Mouse (Mus musculus) cerebellum, adult 11 months (tissue): ENCODE results near the gene Astl.

Source experiments
- DNase-seq: peaks from one replicate; pipeline ENCODE4 v3.0.0; 2022

Astl gene

DNA sequence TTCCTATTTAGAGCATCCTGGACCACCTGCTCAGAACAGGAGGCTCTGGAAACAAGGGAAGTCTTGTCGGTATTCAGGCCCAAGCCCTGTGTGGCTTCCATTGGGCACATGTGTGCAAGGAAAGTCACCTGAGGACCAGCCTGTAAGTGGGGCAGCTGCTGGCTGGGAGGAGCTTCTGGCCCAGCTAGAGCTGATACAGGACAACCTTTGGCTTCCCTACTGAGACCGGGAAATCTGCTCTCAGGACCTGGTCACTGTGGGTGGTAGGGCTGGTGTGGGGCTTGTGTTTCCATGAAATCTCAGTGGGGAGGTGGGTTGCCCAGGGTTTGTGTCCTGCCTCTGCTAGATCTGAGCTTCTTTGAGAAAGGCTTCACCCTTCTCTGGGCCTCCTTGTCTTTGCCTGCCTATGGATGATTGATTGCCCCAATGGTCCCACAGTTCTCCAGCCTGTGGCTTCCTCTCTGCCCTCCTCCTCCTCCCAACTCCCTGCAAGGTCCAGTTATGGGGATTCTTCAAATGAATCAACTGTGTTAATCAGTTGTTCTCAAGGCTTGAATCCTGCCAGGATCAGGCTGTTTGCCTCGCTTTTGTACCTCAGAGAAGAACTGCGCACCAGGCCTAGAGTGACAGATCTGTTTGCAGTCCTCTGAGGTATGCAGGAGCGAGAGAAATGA is 31.4 kb downstream of the Astl start:
- DNase-seq = no peak

DNA sequence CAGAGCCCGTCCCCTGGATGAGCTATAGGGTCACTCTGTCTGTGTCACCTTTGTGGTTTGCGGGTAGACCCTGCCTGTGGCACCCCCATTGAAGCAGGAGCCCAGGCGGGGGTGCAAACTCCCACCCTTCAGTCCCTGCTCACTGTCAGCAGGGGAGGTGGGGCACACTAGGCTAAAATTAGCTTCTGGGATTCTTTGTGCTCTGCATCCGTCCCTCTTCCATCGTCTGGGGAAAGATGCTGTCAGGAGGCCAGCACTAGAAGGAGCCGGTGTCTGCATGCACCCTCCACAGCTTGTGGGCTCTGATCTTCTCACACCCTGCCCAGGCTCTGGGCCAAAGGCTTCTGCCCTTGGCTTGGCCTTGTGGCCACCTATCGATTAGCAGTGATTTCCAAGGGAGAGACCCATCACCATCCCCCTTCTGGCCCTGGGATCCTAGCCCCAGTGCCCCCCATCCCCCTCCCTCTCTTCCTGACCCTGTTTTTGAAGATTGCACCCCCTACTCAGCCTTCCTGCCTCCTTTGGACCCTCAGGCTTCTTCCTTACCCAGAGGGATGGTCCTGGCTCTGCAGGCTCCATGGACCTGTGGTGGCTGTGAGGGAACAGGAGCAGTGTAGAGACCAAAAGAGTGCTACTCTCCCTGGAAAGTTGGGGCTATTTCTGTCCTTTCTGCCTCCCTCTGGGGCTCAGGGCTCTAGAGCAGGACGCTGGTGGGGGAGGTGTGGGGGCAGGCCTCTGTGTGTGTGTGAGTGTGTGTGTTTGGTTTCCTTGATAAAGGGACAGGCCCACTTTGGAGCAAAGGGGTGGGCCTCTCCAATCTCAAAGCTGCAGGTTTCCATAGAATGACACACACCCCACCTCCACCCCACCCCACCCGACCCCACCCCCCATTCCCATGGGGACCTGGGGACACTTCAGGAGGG is 32.4 kb downstream of the Astl start:
- DNase-seq = no peak

GRCm38 (mm10) chr2:127371484-127371861 is 33.0 kb downstream of the Astl start:
- no peak for DNase-seq

DNA sequence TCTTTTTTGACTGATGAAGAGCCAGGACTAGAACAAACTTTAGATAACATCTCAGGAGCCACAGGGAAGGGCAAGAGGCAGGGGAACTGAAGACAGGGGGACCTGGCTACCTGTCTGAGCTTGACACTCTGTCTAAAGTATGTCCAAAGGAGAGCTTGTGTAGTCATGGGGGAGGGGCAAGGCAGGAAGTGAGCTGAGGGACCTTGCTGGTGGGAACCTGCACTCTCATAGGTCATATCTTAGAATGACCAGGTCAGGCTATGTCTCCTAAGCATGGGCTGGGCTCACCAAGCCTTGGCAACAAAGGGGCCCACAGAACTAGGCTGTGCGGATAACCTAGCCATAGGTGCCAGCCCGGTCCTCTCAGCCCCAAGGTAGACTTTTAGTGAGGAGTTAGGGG is 33.6 kb downstream of the Astl start:
- no peak for DNase-seq

DNA sequence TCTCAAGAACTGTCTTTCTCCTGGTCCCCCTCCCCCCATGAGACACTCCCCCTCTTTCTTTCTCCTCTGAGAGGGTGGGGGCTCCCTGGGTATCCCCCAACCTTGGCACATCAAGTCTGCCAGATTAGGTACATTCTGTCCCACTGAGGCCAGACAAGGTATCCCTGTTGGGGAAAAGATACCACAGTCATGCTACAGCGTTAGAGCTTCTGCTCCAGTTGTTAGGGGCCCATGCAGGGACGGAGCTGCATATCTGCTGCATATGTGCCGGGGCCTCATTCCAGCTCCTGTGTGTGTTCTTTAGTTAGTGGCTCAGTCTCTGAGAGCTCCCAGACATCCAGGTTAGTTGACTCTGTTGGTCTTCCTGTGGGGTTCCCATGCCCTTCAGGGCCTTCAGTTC is 35.7 kb downstream of the Astl start:
- DNase-seq = no peak

DNA sequence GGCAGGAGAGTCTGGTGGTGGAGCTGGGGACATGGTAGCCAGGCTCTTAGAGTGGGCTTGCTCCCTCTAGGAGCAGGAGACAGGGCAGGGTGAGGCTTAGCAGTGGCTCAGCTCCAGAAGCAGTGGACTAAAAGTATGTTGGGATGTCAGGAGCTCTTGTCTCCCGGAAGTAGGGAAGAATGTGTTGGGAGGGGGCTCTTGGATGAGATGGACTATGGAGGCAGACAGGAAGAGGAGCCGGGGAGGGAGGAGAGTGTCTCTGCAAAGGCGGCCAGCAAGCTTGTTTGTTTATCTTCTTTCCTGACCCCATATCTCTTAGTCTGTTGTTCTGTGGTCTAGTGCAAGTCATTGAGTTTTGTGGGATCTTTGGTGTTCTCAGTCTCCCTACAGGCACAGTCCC is 36.6 kb downstream of the Astl start:
- DNase-seq = no peak

DNA sequence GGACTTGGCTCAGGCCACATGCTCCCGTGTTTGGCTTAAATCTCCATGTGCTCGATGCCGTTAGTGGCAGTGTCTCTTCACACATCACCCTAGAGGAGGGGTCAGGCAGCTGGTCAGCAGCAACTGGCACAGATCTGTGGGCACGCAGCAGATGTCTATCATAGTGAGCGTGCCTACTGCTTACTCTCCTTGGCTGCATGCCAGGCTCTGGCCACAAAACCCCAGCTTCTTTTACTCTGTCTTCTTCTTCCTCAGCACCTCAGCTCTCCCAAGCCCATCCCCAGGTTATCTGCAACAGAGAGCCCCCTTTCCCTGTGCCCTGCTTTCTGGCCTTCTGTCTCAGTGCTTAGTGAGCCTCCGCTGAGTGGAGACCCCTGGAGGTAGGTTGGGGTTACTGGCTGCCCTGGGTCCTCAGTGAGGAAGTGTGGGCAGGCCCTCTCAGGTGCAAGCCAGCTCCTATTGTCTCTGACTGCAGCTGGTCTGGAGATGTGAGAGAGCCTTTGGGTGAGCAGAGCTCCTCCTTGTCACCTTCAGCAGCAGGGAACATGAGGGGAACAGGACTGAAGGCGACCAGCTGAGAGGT is 37.4 kb downstream of the Astl start:
- no peak for DNase-seq

DNA sequence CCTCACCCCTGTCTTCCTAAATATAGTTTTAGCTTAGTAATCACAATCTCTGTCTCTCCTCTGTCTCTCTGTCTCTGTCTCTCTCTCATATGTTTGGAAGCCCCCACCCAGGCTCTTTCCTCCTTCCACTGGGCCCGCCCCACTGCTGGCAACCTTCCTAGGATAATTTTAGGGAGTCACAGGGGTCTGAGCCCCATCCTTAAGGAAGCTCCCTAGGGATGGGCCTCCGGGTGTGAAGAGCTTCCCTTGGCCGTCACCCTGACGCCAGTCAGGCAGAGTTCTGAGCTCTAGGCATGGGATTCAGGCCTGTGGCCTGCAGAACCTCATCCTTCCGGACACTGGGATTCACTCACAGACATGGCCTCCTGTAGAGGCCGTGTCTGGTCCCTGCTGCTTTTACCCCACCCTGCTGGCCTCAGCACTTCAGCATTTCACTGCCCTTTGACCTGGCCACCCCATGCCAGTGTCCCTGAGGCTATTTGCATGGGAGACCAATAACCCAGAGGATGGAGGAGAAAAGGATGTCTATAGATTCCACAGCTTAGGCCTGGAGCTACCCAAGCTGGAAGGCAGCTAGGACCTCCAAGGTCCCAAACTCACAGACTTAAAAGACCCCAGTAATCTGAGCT is 38.1 kb downstream of the Astl start:
- no peak for DNase-seq

- DNase-seq = no peak
These were observed 39.6 kb downstream of the Astl start for GRCm38 (mm10) chr2:127377942-127378610.

DNA sequence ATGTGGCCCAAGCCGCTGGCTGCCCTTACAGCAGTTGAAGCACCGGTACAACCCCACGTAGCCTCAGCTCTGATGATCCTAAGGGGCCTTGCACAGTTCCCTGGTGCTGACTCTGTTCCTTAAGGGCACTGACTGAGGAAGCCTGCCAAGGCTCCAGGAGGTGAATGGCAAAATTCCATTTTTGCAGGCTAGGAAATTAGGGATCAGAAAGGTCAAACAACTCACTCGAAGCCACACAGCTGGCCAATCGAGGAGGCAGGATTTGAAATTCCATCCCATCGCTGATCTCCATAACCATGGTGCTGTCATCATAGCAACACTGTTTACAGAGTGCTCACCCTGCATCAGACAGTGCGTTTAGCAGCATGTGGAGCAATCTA is 40.2 kb downstream of the Astl start:
- DNase-seq = no peak

- no peak for DNase-seq
These were observed 40.8 kb downstream of the Astl start for GRCm38 (mm10) chr2:127379250-127379649.

GRCm38 (mm10) chr2:127383881-127384280 is 45.4 kb downstream of the Astl start:
- no peak for DNase-seq

GRCm38 (mm10) chr2:127387521-127387920 is 49.1 kb downstream of the Astl start:
- no peak for DNase-seq

DNA sequence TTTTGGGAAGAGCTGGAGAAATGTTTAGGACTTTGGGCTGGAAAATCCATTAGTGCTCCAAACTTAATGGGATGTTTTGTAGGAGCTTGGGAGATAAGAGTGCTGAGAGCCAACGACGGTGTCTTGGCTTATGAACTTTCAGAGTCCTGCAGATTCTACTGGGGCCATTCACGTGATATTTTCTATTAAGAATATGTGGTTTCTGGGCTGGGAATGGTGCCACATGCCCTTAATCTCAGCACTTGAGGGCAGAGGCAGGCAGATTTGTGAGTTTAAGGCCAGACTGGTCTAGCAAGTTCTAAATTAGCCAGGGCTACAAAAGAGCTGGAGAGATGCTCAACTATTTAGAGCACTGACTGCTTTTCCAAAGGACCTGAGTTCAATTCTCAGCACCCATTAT is 51.9 kb downstream of the Astl start:
- DNase-seq = no peak

- DNase-seq = no peak
These were observed 52.4 kb downstream of the Astl start for GRCm38 (mm10) chr2:127390846-127391245.

DNA sequence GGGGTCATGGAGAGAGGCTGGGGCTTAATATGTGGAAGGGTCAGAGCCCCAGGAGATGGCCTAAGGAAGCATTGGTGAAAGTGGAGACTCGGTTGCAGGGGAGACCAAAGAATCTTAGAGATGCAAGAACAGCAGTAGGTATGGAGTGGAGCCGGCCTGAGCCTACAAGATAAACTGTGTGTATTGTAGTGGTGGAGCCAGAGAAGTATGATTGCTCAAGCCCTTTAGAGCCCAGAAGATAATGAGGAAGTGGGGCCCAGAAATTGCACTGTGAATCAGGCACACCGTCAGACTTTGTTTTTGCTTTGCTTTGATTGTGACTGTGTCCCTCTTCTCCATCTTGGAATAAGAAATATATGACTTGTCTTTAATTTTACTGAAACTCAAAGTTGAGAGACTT is 52.9 kb downstream of the Astl start:
- no peak for DNase-seq

GRCm38 (mm10) chr2:127394606-127395161 is 56.2 kb downstream of the Astl start:
- no peak for DNase-seq

GRCm38 (mm10) chr2:127398738-127399137 is 60.3 kb downstream of the Astl start:
- no peak for DNase-seq
